Mouse (Mus musculus): ENCODE measurements at regions not wholly inside any gene's neighbourhood (a gene's known extent, or its start where the extent isn't known, plus 50 kb on each side); places are given as distances from the start of the nearest gene placed in this dataset.
"Not testable (repeated sequence)": the region's sequence is repeated elsewhere in the genome, so short reads cannot be mapped to it uniquely, and the experiment has no call there.

DNA sequence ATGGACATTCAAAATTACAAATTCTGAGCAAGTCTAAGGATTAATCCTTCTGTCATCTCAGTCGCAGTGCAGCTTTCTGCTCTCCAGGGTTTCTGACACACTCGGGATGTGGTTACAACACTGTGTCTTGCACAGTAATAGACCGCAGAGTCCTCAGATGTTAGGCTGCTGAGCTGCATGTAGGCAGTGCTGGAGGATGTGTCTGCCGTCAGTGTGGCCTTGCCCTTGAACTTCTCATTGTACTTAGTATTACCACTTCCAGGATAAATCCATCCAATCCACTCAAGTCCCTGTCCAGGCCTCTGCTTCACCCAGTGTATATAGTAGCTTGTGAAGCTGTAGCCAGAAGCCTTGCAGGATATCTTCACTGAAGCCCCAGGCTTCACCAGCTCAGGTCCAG, 454.5 kb upstream of the Zfp386 start:
- DNase-seq = not testable (repeated sequence)

DNA sequence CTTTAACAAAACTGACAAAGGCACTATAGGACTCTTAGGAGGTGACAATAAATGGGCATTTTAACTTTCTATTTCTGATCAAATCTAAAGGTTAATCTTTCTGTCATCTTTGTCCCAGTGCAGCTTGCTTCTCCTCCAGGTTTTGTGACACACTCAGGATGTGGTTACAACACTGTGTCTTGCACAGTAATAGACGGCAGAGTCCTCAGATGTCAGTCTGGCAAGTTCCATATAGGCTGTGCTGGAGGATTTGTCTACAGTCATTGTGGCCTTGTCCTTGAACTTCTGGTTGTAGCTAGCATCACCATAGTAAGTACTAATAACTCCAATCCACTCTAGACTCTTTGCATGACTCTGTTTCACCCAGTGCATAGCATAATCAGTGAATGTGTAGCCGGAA, 443.8 kb upstream of the Zfp386 start:
- no peak for DNase-seq

DNA sequence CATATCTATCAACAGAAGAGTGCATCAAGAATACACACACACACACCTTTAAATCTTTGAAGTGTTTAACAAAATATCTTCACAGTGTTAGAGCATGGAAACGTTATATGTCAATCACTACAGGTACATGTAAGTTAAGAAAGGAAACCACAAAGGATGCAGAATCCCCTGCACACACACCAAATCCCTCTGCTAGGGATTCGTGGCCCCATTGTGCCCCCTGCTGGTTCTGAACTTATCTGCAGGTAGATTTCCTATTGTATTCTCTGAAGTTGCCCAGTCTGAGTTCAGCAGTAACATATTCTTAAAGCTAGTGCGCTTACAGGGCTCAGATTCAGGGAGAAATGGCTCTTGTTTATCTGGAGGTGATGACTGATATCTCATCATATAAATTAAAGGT, 442.6 kb upstream of the Zfp386 start:
- no peak for DNase-seq

DNA sequence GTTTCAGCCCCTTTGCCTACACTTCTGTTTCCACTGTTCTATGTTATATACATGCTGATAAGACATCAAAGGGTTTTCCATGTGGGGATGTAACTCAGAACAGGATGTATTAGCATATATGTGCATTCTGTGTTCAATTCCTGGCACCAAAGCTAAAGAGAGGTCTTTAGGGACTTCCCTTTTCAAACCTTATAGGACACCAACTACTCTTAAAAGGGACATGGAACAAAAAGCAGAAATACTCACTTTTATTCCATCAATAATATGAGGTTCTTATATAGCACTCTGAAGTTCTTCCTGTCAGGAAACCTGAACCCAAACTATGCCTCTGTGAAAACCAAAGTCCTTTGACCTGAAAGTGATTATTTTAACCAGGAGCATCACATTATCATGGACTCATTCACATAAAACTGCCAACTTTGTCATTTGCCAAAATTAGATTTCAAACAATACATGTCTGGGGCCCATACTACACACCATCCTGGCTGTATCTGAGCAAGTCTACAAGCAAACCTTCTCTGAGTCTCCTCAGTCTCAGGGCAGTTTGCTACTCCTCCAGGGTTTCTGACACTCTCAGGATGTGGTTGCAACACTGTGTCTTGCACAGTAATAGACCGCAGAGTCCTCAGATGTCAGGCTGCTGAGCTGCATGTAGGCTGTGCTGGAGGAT, 424.8 kb upstream of the Zfp386 start:
- DNase-seq = not testable (repeated sequence)

DNA sequence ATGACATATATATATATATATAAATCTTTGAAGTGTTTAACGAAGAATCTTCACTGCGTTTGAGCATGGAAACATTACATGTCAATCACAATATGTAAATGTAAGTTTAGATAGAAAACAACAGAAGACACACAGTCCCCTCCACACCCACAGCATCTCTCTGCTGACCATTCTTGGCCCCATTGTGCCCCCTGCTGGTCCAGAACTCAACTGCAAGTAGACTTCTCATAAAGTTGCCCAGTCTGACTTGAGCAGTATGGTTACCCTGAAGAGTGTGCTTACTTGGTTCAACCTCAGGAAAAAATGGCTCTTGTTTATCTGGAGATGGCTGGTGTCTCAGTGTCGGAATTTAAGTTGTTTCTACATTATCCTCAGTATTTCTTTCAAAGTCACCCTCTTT, 423.3 kb upstream of the Zfp386 start:
- no peak for DNase-seq

DNA sequence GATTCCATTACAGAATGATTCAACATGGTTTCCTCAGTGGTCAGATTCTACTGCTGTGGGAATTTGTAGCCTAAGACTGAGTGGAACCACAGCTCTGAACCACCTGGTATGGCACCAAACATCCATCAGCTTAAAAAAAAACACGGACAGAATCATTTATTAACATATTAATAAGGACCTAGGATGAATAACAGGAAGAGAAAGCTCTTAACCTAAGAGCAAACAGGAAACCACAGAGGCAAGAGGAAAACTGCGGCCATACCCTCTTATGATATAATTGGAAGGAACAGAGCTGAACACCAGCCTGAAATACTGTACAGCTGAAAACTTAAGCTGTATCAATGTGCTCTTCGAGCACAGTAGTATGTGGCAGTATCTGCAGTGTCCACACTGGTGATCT, 399.9 kb upstream of the Zfp386 start:
- no peak for DNase-seq

DNA sequence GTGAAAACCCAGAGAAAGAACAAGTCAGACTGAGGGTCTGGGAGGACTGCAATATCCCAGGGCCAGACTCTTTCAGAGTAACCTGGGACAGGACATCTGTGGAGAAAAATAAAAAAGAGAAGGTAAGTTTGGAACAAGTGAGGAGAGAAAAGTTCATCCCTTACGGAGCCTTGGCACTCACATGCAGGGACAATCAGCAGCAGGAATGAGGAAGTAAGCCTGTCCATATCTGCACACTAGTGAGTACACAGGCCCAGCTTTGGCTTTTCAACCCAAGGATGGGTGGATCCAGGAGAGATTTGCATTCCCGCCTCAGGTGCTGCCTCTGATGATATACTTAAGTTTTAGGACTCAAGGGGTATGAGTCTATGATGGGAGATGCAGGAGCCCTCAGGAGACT, 399.4 kb upstream of the Zfp386 start:
- DNase-seq = not testable (repeated sequence)

DNA sequence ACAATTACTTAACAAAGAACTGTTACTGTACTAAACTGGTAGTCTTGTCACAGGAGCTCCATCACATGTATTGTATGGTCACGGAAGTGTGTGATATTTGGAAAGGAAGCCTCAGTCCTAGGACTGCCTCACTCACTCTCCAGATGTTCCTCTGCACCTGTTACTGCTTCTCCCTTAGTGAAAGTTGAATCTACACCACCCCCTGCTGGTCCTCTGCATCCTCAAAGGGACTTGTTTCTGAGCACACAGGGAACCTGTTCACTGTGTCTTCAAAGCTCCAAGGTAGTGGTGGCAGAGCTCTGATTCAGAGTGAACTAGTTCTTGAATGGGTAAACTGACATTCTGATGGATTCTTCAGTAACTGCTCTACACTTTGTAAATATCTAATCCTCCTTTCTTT, 391.7 kb upstream of the Zfp386 start:
- DNase-seq = no peak

DNA sequence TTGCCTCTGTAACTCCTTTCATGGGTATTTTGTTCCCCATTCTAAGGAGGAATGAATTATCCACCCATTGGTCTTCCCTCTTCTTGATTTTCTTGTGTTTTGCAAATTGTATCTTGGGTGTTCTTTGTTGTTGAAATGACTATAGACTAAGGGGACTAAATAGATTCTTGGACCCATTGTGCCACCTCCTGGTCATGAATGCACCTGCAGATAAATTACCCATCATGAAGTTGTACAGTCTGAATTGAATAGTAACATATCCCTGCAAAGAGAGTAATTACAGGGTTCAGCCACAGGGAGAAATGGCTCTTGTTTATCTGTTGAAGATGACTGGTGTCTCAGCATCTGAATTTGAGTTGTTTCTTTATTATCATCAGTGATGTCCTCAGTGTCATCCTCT, 383.4 kb upstream of the Zfp386 start:
- DNase-seq = not testable (repeated sequence)

DNA sequence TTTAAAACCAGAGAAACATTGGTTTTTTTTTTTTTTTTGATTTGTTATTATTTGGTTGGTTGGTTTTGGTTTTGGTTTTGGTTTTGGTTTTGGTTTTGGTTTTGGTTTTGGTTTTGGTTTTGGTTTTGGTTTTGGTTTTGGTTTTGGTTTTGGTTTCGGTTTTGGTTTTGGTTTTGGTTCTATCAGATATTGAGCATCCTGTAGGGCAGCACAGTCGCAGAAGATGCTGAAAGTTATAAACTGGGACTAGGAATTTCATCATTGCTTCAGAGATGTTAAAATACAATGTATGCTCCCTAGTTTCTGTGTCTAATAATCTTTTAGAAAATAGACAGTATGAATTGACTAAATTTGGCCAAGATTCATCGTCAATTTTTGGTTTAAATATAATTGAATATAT, 375.8 kb upstream of the Zfp386 start:
- not testable (repeated sequence) for DNase-seq

DNA sequence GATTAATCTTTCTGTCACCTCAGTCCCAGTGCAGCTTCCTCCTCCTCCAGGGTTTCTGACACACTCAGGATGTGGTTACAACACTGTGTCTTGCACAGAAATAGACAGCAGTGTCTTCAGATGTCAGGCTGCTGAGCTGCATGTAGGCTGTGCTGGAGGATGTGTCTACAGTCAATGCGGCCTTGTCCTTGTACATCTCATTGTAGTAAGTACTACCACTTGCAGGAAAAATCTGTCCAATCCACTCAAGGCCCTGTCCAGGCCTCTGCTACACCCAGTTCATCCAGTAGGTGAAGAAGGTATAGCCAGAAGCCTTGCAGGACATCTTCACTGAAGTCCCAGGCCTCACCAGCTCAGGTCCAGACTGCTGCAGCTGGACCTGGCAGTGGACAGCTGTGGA, 355.7 kb upstream of the Zfp386 start:
- no peak for DNase-seq

DNA sequence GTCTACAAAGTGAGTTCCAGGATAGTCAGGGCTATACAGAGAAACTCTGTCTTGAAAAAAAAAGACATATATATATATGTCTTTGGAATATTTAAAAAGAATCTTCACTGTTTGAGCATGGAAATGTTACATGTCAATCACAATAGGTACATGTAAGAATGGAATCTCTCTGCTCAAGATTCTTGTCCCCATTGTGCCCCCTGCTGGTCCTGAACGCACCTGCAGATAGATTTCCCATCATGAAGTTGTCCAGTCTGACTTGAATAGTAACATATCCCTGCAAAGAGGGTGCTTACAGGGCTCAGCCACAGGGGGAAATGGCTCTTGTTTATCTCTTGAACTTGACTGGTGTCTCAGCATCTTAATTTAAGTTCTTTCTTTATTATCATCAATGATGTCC, 337.7 kb upstream of the Zfp386 start:
- not testable (repeated sequence) for DNase-seq

DNA sequence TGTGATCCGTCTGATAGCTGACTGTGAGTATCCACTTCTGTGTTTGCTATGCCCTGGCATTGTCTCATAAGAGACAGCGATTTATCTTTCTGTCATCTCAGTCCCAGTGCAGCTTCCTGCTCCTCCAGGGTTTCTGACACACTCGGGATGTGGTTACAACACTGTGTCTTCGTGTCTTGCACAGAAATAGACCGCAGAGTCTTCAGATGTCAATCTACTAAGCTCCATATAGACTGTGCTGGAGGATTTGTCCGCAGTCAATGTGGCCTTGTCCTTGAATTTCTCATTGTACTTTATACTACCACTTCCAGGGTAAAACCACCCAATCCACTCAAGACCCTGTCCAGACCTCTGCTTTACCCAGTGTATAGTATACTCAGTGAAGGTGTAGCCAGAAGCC, 305.5 kb upstream of the Zfp386 start:
- DNase-seq = not testable (repeated sequence)

DNA sequence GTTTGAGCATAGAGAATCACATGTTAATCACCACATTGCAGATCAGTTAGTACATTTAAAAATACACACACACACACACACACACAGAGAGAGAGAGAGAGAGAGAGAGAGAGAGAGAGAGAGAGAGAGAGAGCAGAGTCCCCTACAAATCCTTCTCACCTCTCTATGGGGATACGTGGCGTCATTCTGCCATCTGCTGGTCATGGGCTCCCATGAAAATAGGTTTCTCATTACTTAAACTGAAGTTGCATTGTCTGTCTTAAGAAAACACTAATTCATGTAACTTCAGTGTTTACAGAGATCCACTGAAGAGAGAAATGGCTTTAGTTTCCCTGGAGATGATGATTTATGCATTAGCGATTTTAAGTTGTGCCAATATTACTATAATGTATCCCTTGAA, 297.9 kb upstream of the Zfp386 start:
- not testable (repeated sequence) for DNase-seq

DNA sequence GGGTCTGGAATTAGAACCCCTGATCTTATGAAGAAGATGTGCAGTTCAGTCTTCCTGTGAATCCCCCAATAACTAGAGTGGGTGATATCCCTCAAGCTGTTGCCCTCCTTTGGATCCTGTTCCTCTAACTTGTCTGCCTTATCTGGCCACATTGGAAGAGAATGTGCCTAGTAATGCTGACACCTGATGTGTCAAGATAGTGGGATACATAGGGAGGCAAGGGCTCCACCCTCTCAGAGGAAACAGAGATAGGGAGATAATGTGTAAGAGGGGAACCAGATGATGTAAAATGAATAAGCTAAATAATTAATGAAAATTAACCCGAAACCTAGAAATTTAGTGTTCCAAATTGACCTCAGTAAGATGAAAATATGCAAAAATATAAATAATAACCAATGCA, 294.4 kb upstream of the Zfp386 start:
- not testable (repeated sequence) for DNase-seq

DNA sequence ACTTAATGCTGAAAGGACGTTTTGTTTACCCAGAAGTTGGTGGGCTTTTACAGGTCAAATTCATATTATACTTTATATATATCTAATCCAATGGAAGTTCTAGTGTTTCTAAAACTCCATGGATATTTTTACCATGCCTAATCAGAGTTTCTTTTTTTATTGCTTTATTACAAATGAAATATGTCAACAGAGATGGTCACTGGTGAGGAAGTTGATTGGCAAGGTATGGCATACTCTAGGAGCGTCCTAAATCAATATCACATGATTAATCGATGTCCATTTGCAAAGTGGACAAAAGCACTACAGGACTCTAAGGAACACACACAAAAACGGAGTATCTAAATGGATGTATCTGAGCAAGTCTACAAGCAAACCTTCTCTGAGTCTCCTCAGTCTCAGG, 290.0 kb upstream of the Zfp386 start:
- DNase-seq = not testable (repeated sequence)

DNA sequence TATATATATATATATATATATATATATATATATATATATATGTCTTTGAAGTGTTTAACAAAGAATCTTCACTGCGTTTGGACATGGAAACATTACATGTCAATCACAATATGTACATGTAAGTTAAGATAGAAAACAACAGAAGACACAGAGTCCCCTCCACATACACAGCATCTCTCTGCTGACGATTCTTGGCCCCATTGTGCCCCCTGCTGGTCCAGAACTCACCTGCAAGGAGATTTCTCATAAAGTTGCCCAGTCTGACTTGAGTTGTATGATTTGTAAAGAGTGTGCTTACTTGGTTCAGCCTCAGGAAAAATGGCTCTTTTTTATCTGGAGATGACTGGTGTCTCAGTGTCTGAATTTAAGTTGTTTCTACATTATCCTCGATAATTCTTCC, 288.5 kb upstream of the Zfp386 start:
- not testable (repeated sequence) for DNase-seq

DNA sequence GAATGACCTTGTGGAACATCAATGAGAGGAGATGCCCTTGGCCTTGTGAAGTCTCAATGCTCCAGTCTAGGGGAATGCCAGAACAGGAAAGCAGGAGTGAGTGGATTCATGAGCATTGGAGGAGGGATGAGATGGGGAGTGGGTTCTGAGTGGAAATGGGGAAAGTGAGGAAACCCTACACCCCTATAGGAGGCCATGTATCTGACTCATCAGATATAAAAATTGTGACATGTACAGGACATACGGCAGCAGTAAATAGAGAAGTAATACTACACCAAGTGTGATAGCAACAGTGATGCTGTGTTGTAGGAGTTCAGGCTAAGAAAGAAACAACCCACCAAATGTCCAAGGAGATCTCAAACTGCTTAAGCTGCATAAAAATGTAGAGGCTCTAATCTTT, 285.8 kb upstream of the Zfp386 start:
- DNase-seq = not testable (repeated sequence)

DNA sequence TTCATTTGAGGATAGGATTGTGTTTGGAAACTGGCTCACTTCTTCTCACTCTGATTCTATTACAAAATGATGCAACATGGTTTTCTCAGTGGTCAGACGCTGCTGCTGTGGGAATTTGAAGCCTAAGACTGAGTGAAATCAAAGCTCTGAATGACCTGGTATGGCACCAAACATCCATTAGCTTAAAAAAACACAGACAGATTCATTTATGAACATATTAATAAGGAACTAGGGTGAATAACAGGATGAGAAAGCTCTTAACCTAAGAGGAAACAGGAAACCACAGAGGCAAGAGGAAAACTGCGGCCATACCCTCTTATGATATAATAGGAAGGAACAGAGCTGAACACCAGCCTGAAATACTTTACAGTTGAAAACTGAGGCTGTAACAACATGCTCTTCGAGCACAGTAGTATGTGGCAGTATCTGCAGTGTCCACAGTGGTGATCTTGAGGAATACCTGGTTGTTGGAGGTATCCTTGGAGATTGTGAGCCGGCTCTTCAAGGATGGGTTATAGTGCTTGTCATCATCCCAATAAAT, 282.5 kb upstream of the Zfp386 start:
- DNase-seq = not testable (repeated sequence)

DNA sequence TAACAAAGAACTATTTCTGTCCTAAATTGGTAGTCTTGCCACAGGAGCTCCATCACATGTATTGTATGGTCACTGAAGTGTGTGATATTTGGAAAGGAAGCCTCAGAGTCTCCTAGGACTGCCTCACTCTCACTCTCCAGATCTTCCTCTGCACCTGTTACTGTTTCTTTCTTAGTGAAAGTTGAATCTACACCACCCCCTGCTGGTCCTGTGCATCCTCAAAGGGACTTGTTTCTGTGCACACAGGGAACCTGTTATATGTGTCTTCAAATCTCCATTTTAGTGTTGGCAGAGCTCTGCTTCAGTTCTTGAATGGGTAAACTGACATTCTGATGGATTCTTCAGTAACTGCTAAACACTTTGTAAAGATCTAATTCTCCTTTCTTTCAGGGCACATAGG, 276.3 kb upstream of the Zfp386 start:
- DNase-seq = not testable (repeated sequence)

DNA sequence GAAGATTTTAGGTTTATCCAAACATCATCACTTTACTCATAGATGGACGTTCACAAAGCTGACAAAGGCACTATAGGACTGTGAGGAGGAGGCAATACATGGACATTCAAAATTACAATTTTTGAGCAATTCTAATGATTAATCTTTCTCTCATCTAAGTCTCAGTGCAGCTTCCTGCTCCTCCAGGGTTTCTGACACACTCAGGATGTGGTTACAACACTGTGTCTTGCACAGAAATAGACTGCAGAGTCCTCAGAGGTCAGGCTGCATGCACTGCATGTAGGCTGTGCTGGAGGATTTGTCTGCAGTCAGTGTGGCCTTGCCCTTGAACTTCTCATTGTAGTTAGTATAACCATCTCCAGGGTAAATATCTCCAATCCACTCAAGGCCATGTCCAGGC, 257.2 kb upstream of the Zfp386 start:
- DNase-seq = not testable (repeated sequence)

DNA sequence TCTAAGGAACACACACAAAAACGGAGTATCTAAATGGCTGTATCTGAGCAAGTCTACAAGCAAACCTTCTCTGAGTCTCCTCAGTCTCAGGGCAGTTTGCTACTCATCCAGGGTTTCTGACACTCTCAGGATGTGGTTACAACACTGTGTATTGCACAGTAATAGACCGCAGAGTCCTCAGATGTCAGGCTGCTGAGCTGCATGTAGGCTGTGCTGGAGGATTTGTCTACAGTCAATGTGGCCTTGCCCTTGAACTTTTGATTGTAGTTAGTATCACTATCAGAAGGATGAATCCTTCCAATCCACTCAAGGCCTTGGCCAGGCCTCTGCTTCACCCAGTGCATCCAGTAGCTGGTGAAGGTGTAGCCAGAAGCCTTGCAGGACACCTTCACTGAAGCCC, 245.0 kb upstream of the Zfp386 start:
- DNase-seq = not testable (repeated sequence)

DNA sequence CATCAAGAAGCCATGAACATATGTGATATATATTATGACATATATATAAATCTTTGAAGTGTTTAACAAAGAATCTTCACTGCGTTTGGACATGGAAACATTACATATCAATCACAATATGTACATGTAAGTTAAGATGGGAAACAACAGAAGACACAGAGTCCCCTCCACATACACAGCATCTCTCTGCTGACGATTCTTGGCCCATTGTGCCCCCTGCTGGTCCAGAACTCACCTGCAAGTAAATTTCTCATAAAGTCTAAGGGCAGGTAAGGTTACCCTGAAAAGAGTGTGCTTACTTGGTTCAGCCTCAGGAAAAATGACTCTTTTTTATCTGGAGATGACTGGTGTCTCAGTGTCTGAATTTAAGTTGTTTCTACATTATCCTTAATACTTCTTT, 243.8 kb upstream of the Zfp386 start:
- DNase-seq = not testable (repeated sequence)

DNA sequence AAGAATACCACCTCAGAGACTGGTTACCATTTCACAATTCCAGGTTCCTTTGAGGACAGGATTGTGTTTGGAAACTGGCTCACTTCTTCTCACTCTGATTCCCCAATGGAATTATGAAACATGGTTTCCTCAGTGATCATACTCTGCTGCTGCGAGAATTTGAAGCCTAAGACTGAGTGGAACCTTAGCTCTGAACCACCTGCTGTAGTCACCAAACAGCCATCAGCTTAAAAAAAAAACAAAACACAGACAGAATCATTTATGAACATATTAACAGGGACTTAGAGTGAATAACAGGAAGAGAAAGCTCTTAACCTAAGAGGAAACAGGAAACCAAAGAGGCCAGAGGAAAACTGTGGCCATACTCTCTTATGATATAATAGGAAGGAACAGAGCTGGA, 239.5 kb upstream of the Zfp386 start:
- no peak for DNase-seq
